Mouse (Mus musculus): ENCODE data around the gene Pym1.

Pym1 gene

DNA sequence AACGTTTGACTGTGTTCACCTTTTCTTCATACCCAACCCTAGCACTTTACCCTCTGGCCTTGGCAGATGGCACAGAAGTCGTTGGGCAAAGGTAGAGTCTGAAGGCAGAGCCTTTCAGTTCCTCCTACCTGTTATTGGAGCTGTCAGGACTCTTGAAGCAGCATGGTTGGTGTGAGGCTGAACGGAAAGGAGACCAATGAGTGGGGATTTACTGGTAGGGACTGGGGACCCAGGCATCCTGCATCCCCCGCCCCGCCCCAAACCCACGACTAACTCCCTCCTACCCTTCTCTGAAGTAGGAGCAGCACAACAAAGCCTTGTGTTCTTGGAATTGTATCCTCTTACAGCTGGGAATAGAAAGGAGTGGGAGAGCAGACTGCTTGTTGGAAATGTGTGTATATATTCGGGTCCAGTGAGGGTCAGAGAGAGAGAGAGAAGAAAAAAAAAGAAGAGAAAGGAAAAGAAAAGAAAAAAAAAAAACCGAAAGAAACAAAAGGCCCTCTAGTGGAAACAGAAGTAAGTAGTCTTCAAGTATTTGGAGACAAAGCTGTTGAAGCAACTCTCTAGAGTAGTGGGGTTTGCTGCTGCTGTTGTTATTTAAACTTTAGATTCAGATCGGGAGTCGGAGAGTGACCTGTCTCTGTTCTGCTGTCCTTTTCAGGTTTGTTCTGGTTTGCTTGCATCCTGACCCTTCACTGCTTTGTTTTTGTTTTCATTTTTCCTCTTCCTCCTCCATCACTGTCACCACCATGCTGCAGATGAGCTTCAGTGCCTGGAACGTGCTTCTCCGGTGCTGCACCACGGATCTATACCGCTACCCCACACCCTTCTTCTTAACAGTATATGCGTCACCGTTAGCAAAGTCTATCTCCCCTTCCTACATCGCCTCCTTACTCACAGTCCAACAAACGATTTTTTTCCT is 2.7 kb upstream of the Pym1 start, which contains the start of gene Dgka:
Gene Dgka (minus strand): TSS at position 176 of the 922 bp plus-strand sequence.
- no peak for DNase-seq (ENCODE audit: low spot score in 2 of 2)

- no peak for DNase-seq (ENCODE audit: low spot score in 2 of 2)
Observed at GRCm38 (mm10) chr10:128745946-128746613, 1.6 kb upstream of the Pym1 start.

GRCm38 (mm10) chr10:128746972-128747645 is 580 bp upstream of the Pym1 start:
- no peak for DNase-seq (ENCODE audit: low spot score in 2 of 2)

DNA sequence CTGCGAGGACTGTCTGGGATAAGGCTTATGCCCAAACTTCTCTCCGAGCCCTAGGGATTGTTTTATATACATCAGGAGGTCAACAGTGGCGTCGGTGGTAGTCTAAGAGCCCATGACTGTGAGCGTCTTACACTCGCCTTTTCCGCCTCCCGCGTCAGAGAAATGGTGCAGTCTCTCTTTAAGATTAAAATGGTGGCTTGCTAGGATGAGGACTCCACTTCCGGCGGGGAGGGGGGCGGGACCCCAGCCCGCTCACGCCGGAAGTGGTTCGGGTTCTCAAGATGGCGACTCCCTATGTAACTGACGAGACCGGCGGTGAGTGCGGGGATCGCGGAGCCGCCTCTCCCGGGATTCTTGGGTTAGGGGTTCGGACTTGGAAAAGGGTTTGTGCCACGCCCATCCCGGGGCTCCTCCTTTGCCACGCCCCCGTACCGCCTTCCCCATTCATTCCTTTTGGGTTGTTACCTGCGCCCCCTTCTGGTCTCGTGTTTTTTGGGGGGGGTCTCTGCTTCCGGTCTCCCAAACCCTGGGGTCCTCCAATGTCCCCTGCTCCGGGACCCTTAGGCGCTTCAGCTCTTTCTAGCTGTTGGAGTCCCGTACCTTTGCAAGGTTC is 669 bp downstream of the Pym1 start:
- peak; percentile 73 to 78 for DNase-seq (ENCODE audit: low spot score in 2 of 2)

DNA sequence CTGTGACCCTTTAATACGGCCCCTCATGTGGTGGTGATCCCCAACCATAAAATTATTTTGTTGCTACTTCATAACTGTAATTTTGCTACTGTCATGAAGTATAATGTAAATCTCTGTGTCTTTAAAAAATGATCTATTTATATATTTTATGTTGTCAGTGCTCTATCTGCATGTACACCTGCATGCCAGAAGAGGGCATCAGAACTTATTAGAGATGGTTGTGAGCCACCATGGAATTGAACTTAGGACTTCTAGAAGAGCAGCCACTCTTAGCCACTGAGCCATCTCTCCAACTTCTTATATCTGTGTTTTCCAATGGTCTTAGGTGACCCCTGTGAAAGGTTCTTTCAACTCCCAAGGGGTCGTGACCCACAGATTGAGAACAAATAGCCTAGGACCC is 25.2 kb downstream of the Pym1 start:
- no peak for DNase-seq (ENCODE audit: low spot score in 2 of 2)

GRCm38 (mm10) chr10:128773685-128774084 is 26.0 kb downstream of the Pym1 start:
- DNase-seq (ENCODE audit: low spot score in 2 of 2): no peak

DNA sequence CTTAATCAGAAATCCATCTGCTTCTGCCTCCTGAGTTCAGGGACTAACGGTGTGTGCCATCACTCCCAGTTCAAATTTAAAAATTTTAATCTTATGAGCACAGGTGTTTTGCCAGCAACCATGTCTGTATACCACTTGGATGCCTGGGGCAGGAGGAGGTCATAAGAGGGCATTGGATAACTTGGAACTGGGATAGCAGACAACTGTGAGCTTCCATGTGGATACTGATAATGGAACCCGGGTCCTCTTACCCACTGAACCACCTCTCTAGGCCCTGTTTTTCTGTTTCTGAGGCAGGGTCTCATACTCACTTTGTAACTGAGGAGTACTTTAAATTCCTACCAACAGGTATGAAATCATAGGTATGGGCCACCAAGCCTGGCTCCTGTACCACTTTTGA is 30.8 kb downstream of the Pym1 start:
- DNase-seq (ENCODE audit: low spot score in 2 of 2): no peak

DNA sequence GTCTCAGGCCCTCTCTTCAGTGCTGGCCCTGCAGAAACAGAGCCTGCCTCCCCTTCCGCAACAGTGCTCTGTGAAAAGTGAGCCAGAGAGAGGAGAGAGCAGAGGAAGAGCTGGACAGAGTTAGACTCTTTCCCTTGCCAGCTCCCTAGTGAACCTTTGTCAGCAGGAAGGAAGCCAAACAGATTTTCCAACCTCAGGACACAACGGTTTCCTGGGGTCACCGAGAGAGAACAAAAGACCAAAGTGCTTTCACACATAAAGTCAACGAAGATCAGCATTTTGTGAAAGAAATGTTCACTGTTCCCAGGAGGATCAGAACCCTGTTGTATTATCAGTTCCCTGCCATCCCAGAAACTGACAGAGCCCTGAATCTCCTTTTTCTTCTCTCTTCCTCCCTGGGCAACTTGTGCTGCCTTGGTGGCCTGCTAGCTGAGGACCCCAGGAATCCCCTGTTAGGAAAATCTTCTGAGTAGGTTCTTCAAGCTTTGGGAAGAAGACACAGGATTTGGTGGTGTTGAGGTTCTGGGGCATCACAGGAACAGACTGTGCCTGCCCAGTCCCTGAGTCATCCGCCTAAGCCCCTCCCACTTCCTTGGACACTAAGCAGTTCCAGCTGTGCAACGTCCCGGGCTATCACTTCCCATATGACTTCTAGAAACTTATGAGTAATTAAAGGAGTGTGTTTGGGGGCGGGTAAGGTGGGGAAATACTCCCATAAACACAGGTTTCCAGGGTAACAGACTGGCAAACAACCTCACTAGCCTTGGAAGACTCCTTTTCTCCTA is 31.5 kb downstream of the Pym1 start:
- DNase-seq (ENCODE audit: low spot score in 2 of 2): no peak

DNA sequence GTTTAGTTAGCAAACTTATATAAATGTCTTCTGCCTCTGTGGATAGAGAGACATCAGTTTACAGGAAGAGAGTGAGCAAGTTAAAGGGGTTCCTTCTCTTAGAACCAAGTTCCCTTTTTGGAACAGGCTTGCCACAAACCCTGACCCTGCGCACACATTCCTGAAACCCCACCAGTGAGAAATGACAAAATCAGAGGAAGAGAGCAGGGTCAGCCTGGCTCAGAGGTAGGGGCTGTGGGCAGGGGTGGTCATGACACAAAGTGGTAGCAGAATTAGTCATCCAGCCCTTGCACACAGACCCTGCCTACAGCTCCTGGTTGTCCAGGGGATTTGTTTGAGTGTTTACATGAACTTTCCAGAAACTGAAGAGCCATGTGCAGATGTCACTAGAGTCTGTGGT is 32.5 kb downstream of the Pym1 start:
- no peak for DNase-seq (ENCODE audit: low spot score in 2 of 2)

GRCm38 (mm10) chr10:128790398-128791124 is 42.9 kb downstream of the Pym1 start, which contains the start of gene Mmp19:
Gene Mmp19 (plus strand): TSS chr10:128790910.
- DNase-seq (ENCODE audit: low spot score in 2 of 2): no peak

DNA sequence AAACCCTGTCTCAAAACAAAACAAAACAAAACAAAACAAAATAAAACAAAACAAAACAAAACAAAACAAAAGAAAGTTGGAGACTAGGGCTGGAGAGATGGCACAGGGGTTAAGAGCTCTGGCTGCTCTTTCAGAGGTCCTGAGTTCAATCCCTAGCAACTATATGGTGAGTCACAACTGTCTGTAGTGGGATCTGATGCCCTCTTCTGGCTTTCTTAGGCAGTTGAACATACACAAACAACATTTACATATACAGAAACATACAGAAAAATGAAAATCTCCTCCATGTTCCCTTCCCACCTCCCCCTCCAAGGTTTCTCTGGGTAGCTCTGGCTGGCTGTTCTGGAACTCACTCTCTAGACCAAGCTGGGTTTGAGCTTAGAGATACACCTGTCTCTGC is 44.4 kb downstream of the Pym1 start:
- no peak for DNase-seq (ENCODE audit: low spot score in 2 of 2)

DNA sequence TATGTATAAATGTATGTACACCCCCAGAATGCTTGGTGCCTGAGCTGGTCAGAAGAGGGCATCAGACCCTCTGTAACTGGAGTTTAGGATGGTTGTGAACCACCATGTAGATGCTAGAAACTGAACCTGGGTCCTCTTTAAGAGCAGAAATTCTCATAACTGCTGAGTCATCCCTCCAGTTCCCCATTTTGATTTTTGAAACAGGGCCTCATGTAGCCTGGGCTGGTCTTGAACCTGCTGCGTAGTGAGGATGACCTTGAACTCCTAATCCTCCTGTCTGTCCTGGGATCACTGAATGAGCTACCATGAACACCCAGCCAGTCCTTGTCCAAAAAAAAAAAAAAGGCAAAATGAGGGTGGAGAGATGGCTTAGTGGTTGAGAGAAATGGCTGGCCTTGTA is 45.6 kb downstream of the Pym1 start:
- DNase-seq (ENCODE audit: low spot score in 2 of 2): no peak

GRCm38 (mm10) chr10:128794391-128794790 is 46.7 kb downstream of the Pym1 start:
- no peak for DNase-seq (ENCODE audit: low spot score in 2 of 2)

DNA sequence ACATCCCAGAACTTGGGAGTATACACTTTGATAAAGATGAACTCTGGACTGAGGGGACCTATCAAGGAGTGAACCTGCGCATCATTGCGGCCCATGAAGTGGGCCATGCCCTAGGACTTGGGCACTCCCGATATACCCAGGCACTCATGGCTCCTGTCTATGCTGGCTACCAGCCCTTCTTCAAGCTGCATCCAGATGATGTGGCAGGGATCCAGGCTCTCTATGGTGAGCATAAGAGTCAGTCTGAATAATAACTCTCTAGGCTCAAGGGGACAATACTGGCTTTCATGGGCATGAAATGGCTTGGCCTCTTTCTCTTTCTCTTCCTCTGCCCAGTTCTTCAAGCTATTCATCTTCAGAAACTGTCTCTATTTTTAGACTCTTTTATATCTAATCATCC is 47.9 kb downstream of the Pym1 start:
- DNase-seq (ENCODE audit: low spot score in 2 of 2): no peak

DNA sequence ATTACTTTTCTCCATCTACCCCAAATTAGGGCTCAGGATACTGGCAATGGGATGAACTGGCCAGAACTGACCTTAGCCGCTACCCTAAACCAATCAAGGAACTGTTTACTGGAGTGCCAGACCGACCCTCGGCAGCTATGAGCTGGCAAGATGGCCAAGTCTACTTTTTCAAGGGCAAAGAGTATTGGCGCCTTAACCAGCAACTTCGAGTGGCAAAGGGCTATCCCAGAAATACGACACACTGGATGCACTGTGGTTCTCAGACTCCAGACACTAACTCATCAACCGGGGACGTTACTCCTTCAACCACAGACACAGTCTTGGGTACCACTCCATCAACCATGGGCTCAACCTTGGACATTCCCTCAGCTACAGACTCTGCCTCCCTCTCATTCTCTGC is 51.0 kb downstream of the Pym1 start:
- DNase-seq (ENCODE audit: low spot score in 2 of 2): no peak

- DNase-seq (ENCODE audit: low spot score in 2 of 2): no peak
Observed at GRCm38 (mm10) chr10:128801981-128802495, 54.3 kb downstream of the Pym1 start.

- DNase-seq (ENCODE audit: low spot score in 2 of 2): no peak
Observed at GRCm38 (mm10) chr10:128802956-128803355, 55.3 kb downstream of the Pym1 start.

- no peak for DNase-seq (ENCODE audit: low spot score in 2 of 2)
Observed at GRCm38 (mm10) chr10:128803361-128803760, 55.7 kb downstream of the Pym1 start.

DNA sequence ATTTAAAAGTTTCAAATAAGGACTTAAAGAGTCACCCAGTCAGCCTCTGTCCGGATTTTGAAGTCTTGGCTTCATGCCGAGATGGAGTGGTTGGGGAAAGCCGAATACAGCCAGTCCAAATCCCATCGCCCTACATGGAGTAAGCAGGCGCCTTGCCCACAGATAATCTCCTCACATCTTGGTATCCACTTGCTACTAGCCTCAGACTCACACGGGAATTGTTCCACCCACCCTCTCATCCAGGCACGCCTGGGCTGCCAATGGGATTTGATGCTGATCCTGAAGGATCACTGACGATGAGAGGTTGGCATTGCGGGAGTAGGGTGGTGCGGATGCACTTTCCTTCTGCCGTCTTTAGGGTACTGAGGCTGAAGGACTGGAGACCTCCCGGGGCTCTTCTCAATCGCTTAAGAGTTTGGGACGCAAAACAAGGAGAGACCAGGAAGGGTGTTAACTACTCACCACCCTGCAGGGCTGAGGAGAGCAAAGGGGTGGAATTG is 56.1 kb downstream of the Pym1 start, which contains the start of gene Dnajc14:
Gene Dnajc14 (plus strand): TSS at position 292 of the 500 bp plus-strand sequence.
- peak; percentile 66 to 80 for DNase-seq (ENCODE audit: low spot score in 2 of 2)
